Mouse (Mus musculus): ENCODE data around the gene Zscan20.
A peak's percentile ranks its signal among the peaks of the same experiment; 100 is the strongest.

Gene Zscan20

DNA sequence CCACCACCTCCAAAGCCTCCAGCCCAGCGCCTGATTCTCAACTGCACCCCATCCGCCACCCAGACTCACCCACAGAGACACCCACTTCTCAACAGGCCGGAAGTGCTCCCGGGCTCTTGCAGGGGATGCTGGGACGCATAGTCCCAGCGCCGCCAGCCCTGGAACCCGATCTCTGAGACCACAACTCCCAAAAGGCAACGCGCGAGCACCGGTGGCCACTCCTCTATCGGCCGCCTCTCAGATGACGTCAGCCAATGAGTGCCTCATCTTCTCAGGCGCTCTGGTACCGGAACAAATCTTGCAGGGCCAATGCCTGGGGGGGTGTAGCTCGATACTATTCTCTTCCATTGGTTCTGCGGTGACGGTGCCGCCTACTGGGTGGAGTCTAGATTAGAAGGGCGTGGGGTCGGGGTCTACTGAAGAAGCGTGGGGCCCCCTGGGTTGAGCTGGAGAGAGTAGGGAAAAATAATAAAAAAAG lies at the start of gene Zscan20:
Gene Zscan20, minus strand, starts transcription at position 174 of the 478 bp plus-strand sequence.
- peak; percentile 98 for DNase-seq (ENCODE audit: low read depth, low spot score)

DNA sequence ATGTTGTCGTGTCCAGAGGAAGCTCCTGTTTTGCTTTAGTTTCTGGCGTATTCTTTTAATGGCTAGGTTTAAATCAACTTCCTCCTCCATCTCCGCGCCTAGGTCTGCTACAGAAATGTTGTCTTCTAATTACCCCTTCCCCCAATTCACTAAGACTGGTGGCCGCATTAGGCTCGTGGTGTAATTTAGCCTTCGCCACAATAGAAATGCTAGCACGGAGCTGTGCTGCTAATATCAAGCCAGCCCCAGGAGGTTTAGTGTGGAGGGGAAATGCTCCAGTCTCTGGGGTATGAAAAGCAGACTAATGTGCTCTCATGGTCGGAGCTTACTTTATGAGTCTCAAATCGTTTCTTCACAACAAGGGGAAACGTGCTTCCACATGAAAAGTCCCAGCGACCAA lies 45.5 kb upstream of the Zscan20 start:
- DNase-seq (ENCODE audit: low read depth, low spot score): no peak

DNA sequence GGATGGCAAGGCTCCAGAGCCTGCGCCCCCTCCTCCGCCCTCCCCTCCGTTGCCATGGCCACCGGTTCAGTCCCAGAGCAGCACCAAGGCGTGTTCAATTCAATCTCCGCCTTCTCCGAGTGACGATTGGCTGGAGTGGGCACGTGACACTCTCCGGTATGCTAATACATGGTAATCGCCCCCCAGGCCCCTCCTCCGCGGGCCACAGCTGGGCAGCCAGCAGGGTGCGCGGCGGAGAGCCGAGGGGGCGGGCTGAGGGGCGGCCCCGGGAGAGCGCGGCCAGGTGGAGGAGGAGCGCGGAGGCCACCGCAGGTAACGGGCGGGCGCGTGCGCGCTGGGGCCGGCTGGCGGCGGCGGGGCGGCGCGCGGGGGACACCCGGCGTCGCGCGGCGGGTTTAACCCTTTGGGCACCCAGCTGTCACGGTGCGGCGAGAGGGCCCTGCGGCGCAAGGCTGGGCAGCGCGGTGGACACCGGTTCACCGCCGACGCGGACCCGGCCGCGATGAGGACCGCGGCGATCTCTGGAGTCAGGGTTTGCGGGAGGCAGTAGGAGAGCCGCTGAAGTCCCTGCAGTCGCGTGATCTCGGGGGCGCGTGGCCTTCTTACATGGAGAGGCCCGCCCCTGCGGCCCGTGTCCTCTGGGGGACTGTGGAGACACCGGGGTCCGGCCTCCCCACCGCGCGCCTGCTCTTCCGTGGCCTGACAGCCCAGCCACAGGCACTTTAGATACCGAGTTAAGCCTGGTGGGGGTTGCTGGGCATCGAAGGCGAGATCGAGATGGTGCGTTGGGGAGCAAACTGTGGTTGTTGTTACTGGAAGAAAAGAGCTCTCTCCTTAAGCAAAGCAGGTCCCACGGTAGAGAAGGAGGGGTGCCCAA lies 44.8 kb upstream of the Zscan20 start, which contains the start of gene Phc2:
Gene Phc2, plus strand, starts transcription at position 198 of the 877 bp plus-strand sequence.
- peak; percentile 93 for DNase-seq (ENCODE audit: low read depth, low spot score)

DNA sequence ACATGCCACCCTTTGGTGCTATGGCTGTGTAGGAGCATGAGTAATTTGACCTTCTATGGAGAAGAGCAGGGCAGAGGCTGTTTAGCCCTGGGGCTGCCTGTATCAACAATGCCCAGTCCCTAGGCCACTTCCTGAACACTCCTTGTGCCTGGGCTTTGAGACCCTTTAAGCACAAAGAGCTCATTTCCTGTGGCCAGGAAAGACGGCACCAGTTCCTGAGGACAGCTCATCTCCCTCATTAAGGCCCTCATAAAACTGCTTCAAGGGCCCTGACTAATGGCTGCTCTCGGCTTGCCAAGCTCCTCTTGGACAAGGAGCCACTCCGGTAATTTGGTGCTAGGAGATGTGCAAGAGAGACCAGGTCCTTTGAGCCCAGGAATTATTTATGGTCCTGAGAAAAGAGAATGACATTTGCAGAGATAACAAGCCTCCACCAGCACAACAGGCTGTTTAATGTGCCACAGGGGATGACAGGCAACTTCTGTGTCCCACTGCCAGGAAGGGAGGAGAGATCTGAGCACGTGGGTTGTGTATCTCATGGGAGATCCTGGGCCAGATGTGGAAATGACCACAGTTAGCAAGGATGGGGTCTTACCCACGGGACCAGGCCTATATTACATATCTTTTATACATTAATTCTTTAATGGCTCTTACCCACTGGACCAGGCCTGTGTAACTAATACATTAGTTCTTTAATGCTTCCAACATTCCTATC lies 42.8 kb upstream of the Zscan20 start:
- DNase-seq (ENCODE audit: low read depth, low spot score): no peak

DNA sequence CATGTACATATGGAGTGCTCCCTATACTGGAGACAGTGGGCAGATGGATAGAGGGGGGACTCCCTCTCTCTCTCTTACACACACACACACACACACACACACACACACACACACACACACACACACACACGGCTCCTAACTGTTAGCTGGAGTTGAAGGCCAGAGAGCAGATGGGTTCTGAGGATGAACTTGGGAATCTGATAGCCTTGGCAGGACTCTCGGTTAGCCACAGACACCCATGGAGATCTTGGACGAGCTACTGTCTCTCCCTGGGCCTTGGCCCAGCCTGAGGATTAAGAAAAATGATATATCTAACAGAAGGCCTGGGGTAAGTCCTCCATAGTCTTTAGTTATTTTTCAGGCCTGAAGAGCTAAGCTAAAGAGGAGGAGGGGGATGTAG lies 41.6 kb upstream of the Zscan20 start:
- DNase-seq (ENCODE audit: low read depth, low spot score): no peak

DNA sequence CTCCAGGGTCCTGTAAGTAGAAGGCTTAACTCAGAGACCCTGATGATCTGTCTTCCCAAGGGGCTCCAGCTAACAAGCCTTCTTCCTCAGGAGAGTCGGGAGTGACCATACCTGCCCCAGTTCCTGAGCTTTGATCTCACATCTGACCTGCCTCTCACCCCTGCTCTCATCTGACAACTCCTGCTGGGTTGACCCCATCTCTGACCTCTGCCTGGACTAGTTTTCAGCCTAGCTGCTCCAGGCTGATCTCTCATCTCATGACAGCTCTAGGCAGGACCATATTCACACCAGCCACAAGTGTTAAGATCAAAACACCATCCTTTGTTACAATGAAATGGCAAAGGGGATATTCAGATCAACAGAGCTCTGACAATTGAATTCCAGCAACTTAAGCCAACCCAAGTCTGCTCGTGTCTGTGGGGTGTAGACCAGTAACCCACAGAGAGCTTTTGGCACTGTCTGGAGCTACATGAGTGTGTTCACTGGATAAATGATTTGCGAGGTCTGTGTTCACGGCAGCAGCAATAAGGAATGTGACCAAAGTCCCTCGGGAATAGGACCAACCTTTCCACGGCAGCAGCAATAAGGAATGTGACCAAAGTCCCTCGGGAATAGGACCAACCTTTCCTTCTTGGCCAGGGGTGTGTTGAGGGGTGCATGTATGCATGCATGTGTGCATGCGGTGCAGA lies 38.8 kb upstream of the Zscan20 start:
- no peak for DNase-seq (ENCODE audit: low read depth, low spot score)

DNA sequence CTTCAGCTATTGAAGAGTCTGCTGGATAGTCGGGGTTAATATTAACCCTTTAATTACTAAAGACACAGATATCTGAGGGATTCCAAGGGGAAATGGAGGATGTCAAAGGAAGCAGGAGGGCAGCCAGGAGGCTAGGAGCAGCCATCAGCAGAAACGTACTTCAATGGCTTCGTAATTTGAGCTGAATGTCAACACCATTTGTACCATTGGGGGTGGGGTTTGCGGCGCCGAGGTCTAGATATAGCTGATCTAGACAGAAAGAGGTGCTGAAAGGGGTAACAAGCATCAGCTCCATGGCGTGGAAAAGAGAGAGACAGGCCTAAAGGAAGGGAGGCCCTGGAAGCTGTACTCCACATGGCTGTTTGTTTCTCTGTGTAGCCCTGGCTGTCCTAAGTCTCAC lies 36.9 kb upstream of the Zscan20 start:
- no peak for DNase-seq (ENCODE audit: low read depth, low spot score)

DNA sequence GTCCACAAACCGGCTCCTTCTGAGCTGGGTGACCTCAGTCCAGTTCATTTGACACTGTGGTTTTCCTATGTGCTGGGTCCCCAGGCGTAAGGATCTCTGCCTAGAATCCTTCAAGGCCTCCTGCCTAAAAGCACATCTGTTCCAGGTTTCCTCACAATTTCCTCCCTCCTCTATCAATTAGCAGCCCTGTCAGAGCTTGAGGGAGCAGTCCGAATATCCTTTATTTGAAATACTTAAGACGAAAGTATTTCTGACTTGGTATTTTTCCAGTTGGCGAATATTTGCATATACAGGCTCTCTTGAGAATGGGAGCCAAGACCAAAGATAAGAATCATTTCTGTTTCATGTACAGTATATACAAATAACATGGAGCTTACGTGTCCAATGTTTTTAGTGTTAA lies 36.0 kb upstream of the Zscan20 start:
- no peak for DNase-seq (ENCODE audit: low read depth, low spot score)

DNA sequence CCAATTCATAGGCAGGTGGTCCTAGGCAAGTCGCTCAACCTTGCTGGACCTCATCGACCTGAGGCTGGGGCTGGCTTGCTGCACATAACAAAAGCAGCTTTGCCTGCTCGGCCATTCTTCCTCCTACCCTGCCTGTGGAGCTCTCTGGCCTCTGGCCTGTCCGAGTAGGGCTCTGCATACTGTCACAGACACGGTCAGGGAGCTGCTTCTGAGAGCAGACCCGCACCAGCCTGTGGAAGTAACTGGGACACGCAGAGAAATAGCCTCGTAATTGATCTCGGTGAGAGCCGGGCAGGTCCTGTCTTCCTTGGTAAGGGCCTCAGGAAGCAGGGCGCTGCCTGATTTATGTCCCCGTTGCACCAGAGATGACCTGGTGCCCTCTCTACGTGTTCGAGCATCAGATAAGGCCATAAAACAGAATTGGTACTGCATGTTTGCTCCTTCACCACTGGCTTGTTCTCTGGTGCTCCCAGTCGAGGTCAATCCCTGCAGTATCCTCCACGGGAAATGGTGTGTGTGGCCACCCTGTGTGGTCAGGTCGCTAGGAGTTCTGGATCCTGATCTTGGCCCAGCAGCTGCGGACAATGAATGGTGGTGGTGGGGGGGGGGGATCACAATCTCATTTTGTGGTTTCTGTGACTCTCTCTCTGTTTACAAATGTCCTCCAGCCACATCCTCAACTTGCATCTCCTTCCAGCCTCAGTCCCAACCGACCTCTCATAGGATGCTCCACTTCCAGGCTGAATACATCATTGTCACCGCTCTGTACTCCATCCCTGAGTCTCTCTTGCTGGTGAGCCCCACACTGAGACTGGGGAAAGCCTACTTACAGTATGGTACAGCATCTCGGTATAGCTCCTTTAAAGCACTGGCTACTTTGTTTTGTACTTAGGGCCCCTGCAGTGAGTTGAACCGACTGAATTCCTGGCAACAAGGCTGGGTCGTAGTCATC lies 32.1 kb upstream of the Zscan20 start:
- no peak for DNase-seq (ENCODE audit: low read depth, low spot score)

DNA sequence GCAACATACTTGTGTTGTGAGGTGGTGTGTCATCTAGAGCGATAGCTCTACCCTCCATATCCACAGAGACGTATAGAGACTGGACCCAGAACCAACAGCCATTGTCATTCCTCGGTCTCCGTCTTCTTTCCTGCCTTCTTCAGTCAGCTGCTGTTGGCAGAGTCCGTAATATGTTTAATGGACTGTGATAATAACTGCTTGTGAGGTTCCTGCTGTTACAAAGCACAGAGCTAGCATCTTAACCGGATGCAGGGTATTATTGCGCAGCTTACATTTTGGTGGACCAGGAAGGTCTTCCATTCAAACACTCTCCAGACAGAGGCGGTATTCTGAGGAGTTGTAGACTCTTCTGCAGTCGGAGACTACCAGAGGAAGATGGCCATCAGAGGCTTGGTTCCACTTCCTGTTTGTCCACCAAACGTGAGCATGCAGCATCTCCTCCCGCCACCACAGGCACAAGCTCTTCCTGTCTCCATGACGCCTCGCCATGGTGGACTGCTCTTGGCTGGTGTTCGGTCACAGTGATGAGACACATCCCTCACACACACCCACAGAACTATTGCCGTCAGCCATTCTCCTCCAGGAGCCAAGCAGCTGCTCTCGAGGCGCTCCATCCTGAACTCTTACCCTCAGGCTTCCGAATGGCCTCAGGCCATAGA lies 28.5 kb upstream of the Zscan20 start:
- no peak for DNase-seq (ENCODE audit: low read depth, low spot score)

DNA sequence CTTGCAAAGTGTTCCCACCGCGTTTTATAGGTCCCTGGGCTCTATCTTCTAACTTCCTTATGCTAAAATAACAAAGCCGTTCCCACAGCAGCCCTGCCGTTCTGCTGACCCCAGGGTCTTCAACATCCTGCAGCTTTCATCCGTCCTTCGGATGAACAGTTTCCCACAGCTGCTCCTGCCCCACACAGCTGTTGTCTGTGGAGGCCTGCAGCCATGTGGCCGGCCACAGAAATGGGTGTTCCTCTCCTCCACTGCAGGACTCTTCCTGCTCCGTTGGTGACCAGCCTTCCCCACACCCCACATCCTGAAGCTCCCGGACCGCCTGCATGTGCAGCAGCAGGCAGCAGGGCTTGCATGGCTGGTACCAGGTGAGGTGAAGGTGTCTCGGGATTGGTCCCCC lies 27.4 kb upstream of the Zscan20 start:
- no peak for DNase-seq (ENCODE audit: low read depth, low spot score)

DNA sequence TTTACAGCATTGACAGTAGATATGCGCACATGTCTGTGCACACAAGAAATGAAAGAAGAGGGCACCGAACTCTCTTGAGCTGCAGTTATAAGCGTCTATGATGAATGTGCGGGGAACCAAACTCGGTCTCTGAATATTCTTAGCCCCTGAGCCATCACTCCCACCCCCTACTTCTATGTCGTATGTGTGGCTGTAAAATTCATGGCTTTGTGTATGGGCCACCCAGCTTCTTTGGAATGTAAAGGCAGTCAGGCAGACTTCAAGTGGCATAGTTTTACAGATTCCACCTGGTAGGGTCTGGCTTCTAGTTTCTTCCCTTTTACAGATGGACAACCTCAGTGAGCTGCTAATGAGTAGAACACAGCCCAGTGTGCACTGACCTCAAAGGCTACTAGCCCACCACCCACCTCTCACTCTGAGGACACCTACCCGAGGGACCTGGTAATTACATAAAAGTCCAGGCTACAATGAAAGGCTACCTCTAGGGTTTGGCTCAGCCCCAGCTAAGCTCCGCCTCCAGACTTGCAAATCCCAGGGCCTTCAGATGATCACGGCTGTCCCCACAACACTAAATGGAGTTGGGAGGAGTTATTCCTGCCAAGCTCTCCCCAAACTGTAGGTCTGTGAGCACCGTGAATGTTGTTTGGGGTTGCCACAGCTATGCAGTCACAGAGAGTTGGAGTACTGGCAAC lies 26.1 kb upstream of the Zscan20 start:
- DNase-seq (ENCODE audit: low read depth, low spot score): no peak

DNA sequence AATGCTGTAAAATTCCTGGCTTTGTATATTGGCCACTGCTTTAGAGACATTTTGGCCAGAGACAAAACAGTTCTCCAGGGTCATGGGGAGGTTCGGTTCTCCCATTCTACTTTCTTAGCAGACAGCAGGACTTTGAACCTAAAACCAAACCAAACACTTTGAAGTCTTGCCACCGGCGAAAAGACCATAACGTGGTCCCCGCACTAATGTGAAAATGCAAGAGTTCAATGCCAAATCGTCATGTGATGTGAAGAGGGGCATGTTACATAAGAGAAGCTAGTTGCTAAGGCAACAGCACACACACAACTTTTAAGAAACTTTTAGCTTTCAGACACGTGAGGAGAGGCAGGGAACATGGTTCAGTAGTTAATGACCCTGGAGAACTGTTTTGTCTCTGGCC lies 25.6 kb upstream of the Zscan20 start:
- no peak for DNase-seq (ENCODE audit: low read depth, low spot score)

DNA sequence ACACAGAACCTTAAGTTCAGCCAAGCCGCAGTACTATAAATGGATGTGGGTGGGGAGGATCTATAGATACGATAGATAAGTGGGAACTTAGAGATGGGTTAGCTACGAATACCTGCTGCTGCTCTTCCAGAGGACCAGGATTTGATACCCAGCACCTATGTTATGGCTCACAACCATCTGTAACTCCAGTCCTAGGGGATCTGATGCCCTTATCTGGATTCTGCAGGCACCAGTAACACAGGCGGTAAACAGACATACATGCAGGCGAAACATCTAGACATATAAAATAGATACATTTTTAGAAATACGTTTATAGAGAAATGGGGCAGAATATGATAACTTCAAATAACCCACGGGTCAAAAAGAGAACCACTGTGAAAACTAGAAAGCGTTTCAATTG lies 11.2 kb upstream of the Zscan20 start:
- no peak for DNase-seq (ENCODE audit: low read depth, low spot score)

DNA sequence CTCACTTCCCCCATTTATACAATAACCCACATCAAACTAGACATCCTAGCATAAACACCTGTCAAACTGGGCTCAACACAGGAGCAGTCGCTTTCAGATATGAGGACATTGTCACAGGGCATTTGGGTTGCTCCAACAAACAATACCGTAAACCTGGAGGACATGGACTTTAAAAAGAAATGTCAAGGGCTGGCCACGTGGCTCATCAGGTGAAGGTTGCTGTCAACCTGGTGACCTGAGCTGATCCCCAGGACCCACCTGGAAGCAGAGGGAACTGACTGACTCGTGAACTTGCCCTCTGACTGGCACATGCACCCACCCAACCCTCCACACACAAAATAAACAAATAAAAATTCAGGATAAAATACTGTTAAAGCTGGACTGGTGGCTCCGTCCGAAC lies 10.7 kb upstream of the Zscan20 start:
- DNase-seq (ENCODE audit: low read depth, low spot score): no peak

DNA sequence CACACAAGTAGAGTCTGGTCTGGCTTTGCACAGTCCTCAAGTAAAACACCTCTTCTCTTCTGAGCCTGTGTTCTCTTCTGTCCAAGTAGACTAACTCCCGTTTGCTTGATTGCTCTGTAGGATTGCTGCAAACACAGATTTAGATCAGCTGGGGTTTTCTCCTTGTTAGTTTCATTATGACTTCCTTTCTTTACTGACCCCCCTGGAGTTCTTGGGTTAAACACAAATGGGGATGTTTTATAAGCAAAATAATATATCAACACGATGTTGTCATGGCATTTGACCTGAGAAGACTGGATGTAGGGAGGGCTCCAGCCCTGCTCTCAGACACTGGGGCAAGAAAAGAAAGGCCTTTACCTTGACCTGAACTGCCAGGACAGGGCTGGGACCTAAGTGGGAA lies 9.1 kb upstream of the Zscan20 start:
- peak; percentile 68 for DNase-seq (ENCODE audit: low read depth, low spot score)

DNA sequence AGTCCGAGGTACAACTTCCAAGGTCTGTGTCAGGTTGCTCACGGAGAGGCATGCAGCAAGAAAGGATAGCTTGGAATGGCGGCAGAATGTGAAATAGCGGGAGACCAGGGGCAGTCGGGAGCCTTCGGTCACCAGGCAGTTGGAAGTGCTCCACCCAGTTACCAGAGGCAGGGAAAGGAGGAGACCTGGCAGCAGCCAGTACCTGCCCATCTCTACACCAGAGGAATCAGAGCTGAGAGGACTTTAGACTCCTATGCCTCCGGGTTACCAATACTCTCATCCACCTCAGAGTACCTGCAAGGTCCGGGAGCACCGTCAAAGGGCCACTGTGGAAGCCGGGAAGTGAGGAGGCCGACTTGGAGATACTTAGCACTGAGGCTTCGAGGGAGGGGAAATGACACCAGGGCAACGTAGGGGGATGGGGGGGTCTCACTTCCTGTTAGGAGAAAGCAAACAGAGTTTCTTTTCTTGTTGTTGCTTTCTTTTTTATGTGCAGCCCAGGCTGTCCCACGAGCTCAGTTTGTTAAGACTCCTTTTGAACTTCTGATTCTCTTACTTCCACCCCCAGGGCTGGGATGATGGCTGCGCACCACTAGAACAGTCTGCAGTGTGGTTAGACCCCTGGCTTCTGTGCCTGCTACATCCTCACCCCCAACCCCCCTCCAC lies 8.5 kb upstream of the Zscan20 start, which contains the start of gene Tlr12:
Gene Tlr12, minus strand, starts transcription at position 374 of the 666 bp plus-strand sequence.
- DNase-seq (ENCODE audit: low read depth, low spot score): peak; percentile 76

DNA sequence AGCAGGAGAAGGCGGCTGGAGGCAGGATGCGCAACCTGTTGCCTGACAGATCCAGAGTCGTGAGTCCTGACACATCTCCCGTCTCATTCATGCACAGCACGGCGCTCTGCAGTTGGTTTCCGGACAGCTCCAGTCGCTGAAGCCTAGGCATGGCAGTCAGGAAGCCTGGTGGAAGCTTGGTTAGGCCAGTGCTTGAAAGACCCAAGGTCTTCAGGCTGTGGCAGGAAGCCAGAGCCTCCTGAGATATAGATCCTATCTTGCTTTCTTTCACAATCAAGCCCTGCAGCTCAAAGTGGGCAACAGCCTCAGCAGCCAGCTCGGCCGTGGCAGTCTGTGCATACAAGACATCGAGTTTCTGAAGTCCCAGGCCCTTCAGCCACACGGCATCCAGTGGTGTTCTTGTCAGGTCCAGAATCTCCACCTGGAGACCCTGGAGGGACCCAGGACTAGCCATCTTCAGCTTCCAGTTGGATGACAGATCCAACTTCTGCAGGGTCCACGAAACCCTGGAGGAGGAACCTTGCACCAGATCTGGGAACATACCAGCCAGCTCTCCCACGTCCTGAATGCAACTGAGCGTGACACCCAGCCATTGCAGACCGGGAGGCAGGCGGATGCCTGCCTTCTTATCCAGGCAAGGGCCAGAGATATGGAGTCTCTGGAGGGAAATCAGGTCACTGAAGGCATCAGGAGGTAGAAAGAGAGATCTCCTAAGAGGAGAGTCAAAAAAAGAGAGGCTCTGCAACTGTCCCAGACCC lies 7.6 kb upstream of the Zscan20 start:
- DNase-seq (ENCODE audit: low read depth, low spot score): no peak

DNA sequence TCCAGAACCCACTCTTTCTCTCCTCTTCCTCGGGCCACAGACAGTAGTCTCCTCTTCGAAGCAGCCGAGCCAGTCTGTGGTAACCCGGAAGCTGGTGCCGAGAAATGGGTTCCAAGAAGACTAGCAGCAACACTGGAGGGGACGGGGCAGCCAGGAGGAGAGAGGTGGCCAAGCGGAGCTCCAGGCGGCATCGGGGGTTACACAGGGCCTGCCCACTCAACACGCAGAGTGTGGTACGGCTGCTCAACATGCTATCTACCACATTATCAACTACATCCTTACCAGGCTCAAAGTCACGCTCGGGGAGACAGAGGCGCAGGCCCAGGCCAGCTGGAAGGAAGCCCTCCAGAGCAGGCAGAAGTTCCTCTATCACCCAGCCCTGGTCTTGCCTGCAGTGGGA lies 5.9 kb upstream of the Zscan20 start:
- DNase-seq (ENCODE audit: low read depth, low spot score): no peak

Data from A20 (cell line).